Mouse (Mus musculus) CH12.LX (cell line): ENCODE results near the gene Pdk1. TPM values are rescaled to one million over a fixed set of nuclear protein-coding genes. Genes with fewer than 3 reads are reported as not detected.

Experiments used
- polyA plus RNA-seq: library from polyadenylated mRNA; unstranded; fragments of >175 nt; gene quantifications from 2 replicates; pipeline ENCODE4 v1.2.1, GENCODE M21; 2012; ENCODE audit warnings: low read depth; ENCODE audit not compliant: insufficient read length
- total RNA-seq, 2 experiments: library from RNA; depleted of rRNA; stranded (reverse); fragments of 300-350 nt in 1 of 2; fragments of >200 nt in 1 of 2; gene quantifications; 2 replicates each; pipeline ENCODE4 v1.2.3; 2012 to 2014

The Pdk1 gene
- total and polyA plus RNA-seq, 3 experiments, result 35.9 to 78.5 (median 59.9) TPM

Other genes with a start within 250 kb of the Pdk1 start
- gene Itga6, start 127.6 kb upstream of the Pdk1 start, total RNA-seq (2012; rRNA removed), result 3.9 and 6.1 TPM in 2 replicates
- gene Itga6, start 127.6 kb upstream of the Pdk1 start, total RNA-seq (2014; rRNA removed), result 10.9 and 11.5 TPM in 2 replicates
- 11.2 and 13.9 TPM in 2 replicates for gene Itga6, start 127.6 kb upstream of the Pdk1 start, polyA plus RNA-seq
- gene Rapgef4, start 108.0 kb downstream of the Pdk1 start, total RNA-seq (2012; rRNA removed), result 0.13 TPM in 1 of 2 replicates, not detected in the other
- gene Rapgef4, start 108.0 kb downstream of the Pdk1 start, total RNA-seq (2014; rRNA removed), result 0.05 and 0.12 TPM in 2 replicates
- 0.11 TPM in 1 of 2 replicates, not detected in the other for gene Rapgef4, start 108.0 kb downstream of the Pdk1 start, polyA plus RNA-seq